Comparison of ENCODE assay signal across 11 mouse cellular contexts in genomic region chr17:84268450-84268849, GRCm38 (mm10).
DNase-seq lines count a peak whose midpoint lies in the region; ATAC-seq and TF ChIP-seq lines count a peak whose summit lies in the region.
"Had no signal": no experiment of that assay in that cellular context is flagged by ENCODE, and none has a peak within 500 bp of the region (broad histone marks: within the 10 kb centered on the region; RNA-seq: fewer than 3 reads in every experiment).

No protein-coding gene starts in this region.

- no peak for ATAC-seq in midbrain, embryonic 13.5 days

- no peaks in the 10 kb centered on the region for H3K27me3 ChIP-seq in midbrain, embryonic 13.5 days
- H3K27me3 ChIP-seq: megakaryocyte, embryonic 14.5 days had no signal

- H3K4me1 ChIP-seq in embryonic fibroblast, embryonic 13.5 days (ENCODE audit: control insufficient read depth, insufficient read depth, low read length), result peaks cover 17% of the 10 kb centered on the region
- no peaks in the 10 kb centered on the region for H3K4me1 ChIP-seq in midbrain, embryonic 13.5 days (replicated peaks)

- H3K9ac ChIP-seq in midbrain, embryonic 13.5 days (replicated peaks), result no peak overlapping the region

- no peaks in the 10 kb centered on the region for H3K9me3 ChIP-seq in midbrain, embryonic 13.5 days
- H3K9me3 ChIP-seq: megakaryocyte, embryonic 14.5 days had no signal

- TF ChIP-seq CTCF in gastrocnemius, adult 2 months (IDR thresholded peaks at IDR 0.05), result no peak
- no peak for TF ChIP-seq CTCF in embryonic fibroblast, embryonic 13.5 days (IDR thresholded peaks at IDR 0.05; ENCODE audit: borderline replicate concordance, insufficient read depth, low read length)

- H3K79me2 ChIP-seq in macrophage (ENCODE audit: inconsistent target), result no peaks in the 10 kb centered on the region

- no peak overlapping the region for H3K4me3 ChIP-seq in gastrocnemius, adult 2 months
- H3K4me3 ChIP-seq in embryonic fibroblast, embryonic 13.5 days (ENCODE audit: insufficient read depth, low read length), result no peak overlapping the region
- no peak overlapping the region for H3K4me3 ChIP-seq in macrophage (ENCODE audit: inconsistent target)
- H3K4me3 ChIP-seq in midbrain, embryonic 13.5 days (replicated peaks), result no peak overlapping the region
- H3K4me3 ChIP-seq: megakaryocyte, embryonic 14.5 days had no signal

- H3K27ac ChIP-seq in gastrocnemius, adult 2 months, result peak overlapping the region; percentile 72
- peak overlapping the region; percentile 44; the same call in 1 of the 2 replicates for H3K27ac ChIP-seq in embryonic fibroblast, embryonic 13.5 days (ENCODE audit: insufficient read depth, low read length)
- H3K27ac ChIP-seq in macrophage, result peak overlapping the region; percentile 69
- no peak overlapping the region for H3K27ac ChIP-seq in midbrain, embryonic 13.5 days

- DNase-seq in gastrocnemius, adult 2 months, result no peak
- no peak for DNase-seq in gastrocnemius, adult 8-10 months (ENCODE audit: low spot score in 2 of 2)
- DNase-seq in kidney, adult 9 months, result peak; percentile 54
- no peak for DNase-seq in adrenal gland, postnatal 10 days
- no peak for DNase-seq in ovary, postnatal 10 days (ENCODE audit: low spot score)
- DNase-seq: cerebellum, adult 8-10 months; thymus, postnatal 4 days had no signal

- H3K36me3 ChIP-seq in macrophage (ENCODE audit: inconsistent target), result no peaks in the 10 kb centered on the region
- H3K36me3 ChIP-seq in midbrain, embryonic 13.5 days, result peaks cover 5% of the 10 kb centered on the region; the same call in 1 of the 2 replicates

- no peak for TF ChIP-seq POLR2A in embryonic fibroblast, embryonic 13.5 days (IDR thresholded peaks at IDR 0.05; ENCODE audit: low read depth, low read length)

- intact Hi-C loops in gastrocnemius, adult 2 months (cut with DNase I), result no loop called here

- no peak overlapping the region for H3K4me2 ChIP-seq in midbrain, embryonic 13.5 days (replicated peaks)

- WGBS in macrophage (ENCODE audit: missing documents), result 37% methylated on average over 3 of the region's 3 CpGs
- WGBS in midbrain, embryonic 13.5 days, result 80% methylated on average over 3 of the region's 3 CpGs
